Mouse (Mus musculus) CH12.LX (cell line): ENCODE data around the gene Galnt9. TPM values are rescaled to one million over a fixed set of nuclear protein-coding genes. Genes with fewer than 3 reads are reported as not detected.

Experiments
- DNase-seq: peaks from one replicate; pipeline ENCODE4 v3.0.0-alpha.2; 2013; ENCODE audit errors: extremely low read depth
- H3K27ac ChIP-seq: 2 replicates; pipeline ENCODE4 v1.5.1; 2012; ENCODE audit warnings: low read depth, mild to moderate bottlenecking, control low read depth, moderate library complexity; ENCODE audit not compliant: insufficient read depth
- H3K27me3 ChIP-seq: replicated peaks from 2 replicates; pipeline ENCODE3; 2012; ENCODE audit warnings: inconsistent platforms
- H3K36me3 ChIP-seq, 2 experiments: replicated peaks in 1 of 2; 2 replicates each; pipeline versions ENCODE3 to v1.6.1; 2012; ENCODE audit warnings: inconsistent platforms in 1 of 2, low read length in 1 of 2, mild to moderate bottlenecking in 1 of 2, mixed read lengths in 1 of 2, moderate library complexity in 1 of 2; ENCODE audit not compliant: control insufficient read depth in 1 of 2, insufficient read depth in 1 of 2
- H3K4me1 ChIP-seq, 2 experiments: 2 replicates each; pipeline ENCODE4 v1.6.1; 2012; ENCODE audit warnings: inconsistent platforms in 1 of 2, moderate library complexity in 1 of 2; ENCODE audit not compliant: insufficient read depth in 2 of 2, control insufficient read depth in 1 of 2
- H3K4me2 ChIP-seq: 2 replicates; pipeline ENCODE4 v1.6.1; 2012; ENCODE audit warnings: low read depth, mild to moderate bottlenecking, control low read depth; ENCODE audit not compliant: poor library complexity, insufficient read depth, severe bottlenecking
- H3K4me3 ChIP-seq, 3 experiments: fragments of 150-350 bp in 1 of 3; sonication (generic) in 1 of 3; replicated peaks in 1 of 3; 2 replicates each; pipeline versions ENCODE3 to v1.5.1; 2011 to 2012; ENCODE audit warnings: low read depth in 2 of 3, low read length in 2 of 3, mild to moderate bottlenecking in 2 of 3, moderate library complexity in 2 of 3, control low read depth in 1 of 3, improper control_type of control experiment in 1 of 3, inconsistent platforms in 1 of 3, mixed read lengths in 1 of 3; ENCODE audit not compliant: poor library complexity in 1 of 3
- H3K79me2 ChIP-seq: replicated peaks from 2 replicates; pipeline ENCODE4 v1.6.1; 2012; ENCODE audit warnings: mild to moderate bottlenecking, moderate library complexity; ENCODE audit not compliant: control insufficient read depth, poor library complexity, insufficient read depth, severe bottlenecking; ENCODE audit errors: extremely low read depth
- H3K9ac ChIP-seq: 2 replicates; pipeline ENCODE4 v1.6.1; 2012; ENCODE audit warnings: low read depth, mild to moderate bottlenecking, control low read depth, moderate library complexity; ENCODE audit not compliant: insufficient read depth
- H3K9me3 ChIP-seq: replicated peaks from 2 replicates; pipeline ENCODE3; 2012; ENCODE audit warnings: low read length, inconsistent platforms, mixed read lengths
- BHLHE40 ChIP-seq: IDR thresholded peaks from 2 replicates; pipeline ENCODE4 v1.6.1; 2011; ENCODE audit warnings: mild to moderate bottlenecking, low read depth, low read length, improper control_type of control experiment
- CHD2 ChIP-seq: IDR thresholded peaks from 2 replicates; pipeline ENCODE4 v1.6.1; 2011; ENCODE audit warnings: low read length, improper control_type of control experiment
- E2F4 ChIP-seq: IDR thresholded peaks from 2 replicates; pipeline ENCODE4 v1.6.1; 2011; ENCODE audit warnings: low read depth, low read length, improper control_type of control experiment; ENCODE audit not compliant: insufficient replicate concordance
- JUN ChIP-seq: IDR thresholded peaks from 2 replicates; pipeline ENCODE4 v1.6.1; 2011; ENCODE audit warnings: low read depth, mild to moderate bottlenecking, low read length, improper control_type of control experiment, moderate library complexity; ENCODE audit not compliant: insufficient read depth
- JUND ChIP-seq: conservative IDR thresholded peaks from 2 replicates; pipeline ENCODE4 v1.6.1; 2011; ENCODE audit warnings: low read depth, low read length, improper control_type of control experiment
- MAX ChIP-seq: IDR thresholded peaks from 2 replicates; pipeline ENCODE4 v1.6.1; 2011; ENCODE audit warnings: low read length, improper control_type of control experiment
- MEF2A ChIP-seq: IDR thresholded peaks from 2 replicates; pipeline ENCODE4 v1.6.1; 2014; ENCODE audit warnings: low read depth, mild to moderate bottlenecking, inconsistent platforms, low read length, improper control_type of control experiment, borderline replicate concordance
- NELFE ChIP-seq: IDR thresholded peaks from 2 replicates; pipeline ENCODE4 v1.6.1; 2011; ENCODE audit warnings: low read depth, low read length, improper control_type of control experiment
- POLR2A ChIP-seq: IDR thresholded peaks from 2 replicates; pipeline ENCODE4 v1.6.1; 2011; ENCODE audit warnings: low read depth, mild to moderate bottlenecking, improper control_type of control experiment, low read length
- USF2 ChIP-seq: conservative IDR thresholded peaks from 2 replicates; pipeline ENCODE4 v1.6.1; 2011; ENCODE audit warnings: low read depth, low read length, improper control_type of control experiment
- dilution Hi-C: fragments of 300-500 bp; cut with MboI; formaldehyde crosslinking; loops from 2 replicates; pipeline ENCODE4 v1.14.3; 2020; ENCODE audit warnings: low sequenced_read_pairs; ENCODE audit not compliant: extremely low pct_unique_long_range_greater_than_20kb, extremely low pct_ligation_motif_present
- in situ Hi-C: fragments of 300-500 bp; cut with MboI; formaldehyde crosslinking; loops from 3 replicates; pipeline ENCODE4 v1.14.3; 2019; ENCODE audit warnings: low sequenced_read_pairs, low pct_ligation_motif_present, low pct_unique_long_range_greater_than_20kb, mixed read lengths
- polyA plus RNA-seq: library from polyadenylated mRNA; unstranded; fragments of >175 nt; gene quantifications from 2 replicates; pipeline ENCODE4 v1.2.1, GENCODE M21; 2012; ENCODE audit warnings: low read depth; ENCODE audit not compliant: insufficient read length
- total RNA-seq, 2 experiments: library from RNA; depleted of rRNA; stranded (reverse); fragments of 300-350 nt in 1 of 2; fragments of >200 nt in 1 of 2; gene quantifications; 2 replicates each; pipeline ENCODE4 v1.2.3; 2012 to 2014

Gene Galnt9
- total and polyA plus RNA-seq, 3 experiments = not detected

DNA sequence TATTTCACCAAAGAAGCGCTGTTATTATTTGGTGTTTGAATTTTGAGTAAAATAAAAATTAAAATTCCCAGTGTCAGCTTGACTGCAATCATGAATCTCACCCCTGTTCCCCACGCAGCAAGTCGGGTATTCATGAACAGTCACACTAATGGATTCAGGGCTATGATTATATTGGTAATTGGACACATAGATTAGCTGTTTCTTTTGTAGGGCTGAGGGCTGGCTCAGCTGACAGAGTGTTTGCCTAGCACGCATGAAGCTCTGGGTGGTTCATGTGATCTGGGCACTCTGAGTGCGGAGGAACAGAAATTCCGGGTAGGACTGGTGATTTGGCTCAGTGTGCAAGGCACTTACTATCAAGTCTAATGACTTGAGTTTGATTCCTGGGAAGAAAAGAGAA, 33.8 kb upstream of the Galnt9 start:
- Histone ChIP-seq H3K27ac (no peak overlapping the region), H3K9ac (no peak overlapping the region), H3K36me3 (no peaks in the 10 kb centered on the region), H3K4me1 (peaks cover 4 to 34% of the 10 kb centered on the region in 2 experiments), H3K4me3 (no peak overlapping the region), H3K79me2 (no peaks in the 10 kb centered on the region), H3K4me2 (no peak overlapping the region), H3K9me3 (no peaks in the 10 kb centered on the region), H3K27me3 (no peaks in the 10 kb centered on the region)
- dilution Hi-C loops = no loop called here
- in situ Hi-C loops = no loop called here
- DNase-seq = no peak
- TF ChIP-seq MAX (no peak), USF2 (no peak), BHLHE40 (no peak), NELFE (no peak), MEF2A (no peak), E2F4 (no peak), JUN (no peak)

DNA sequence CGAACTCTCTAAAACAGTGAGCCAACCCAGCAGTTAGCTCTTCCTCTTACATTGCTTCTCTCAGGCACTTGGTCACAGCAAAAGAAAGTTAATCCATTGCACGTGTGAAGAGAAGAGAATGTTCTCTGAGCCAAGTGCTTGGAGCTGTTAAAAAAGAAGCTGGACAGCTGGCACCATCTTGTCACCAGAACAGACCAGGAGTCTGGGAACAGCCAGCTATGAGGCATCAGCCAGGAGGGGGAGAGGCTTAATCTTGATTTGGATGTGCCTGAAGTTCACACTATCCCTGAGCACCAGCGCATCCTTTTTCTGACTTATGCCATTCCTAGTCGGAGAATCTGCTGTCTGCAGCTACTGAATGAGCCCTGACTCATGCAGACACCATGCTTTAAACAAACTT, 30.4 kb upstream of the Galnt9 start:
- peaks cover 4 to 43% of the 10 kb centered on the region in 2 experiments for H3K4me1 ChIP-seq
- H3K27ac ChIP-seq = no peak overlapping the region
- dilution Hi-C loops = no loop called here
- H3K27me3 ChIP-seq = no peaks in the 10 kb centered on the region
- DNase-seq = no peak
- no peak overlapping the region for H3K9ac ChIP-seq
- no peak overlapping the region for H3K4me2 ChIP-seq
- no peaks in the 10 kb centered on the region for H3K9me3 ChIP-seq
- no peak overlapping the region for H3K4me3 ChIP-seq
- H3K36me3 ChIP-seq = no peaks in the 10 kb centered on the region
- no peaks in the 10 kb centered on the region for H3K79me2 ChIP-seq
- in situ Hi-C loops = no loop called here
- no peak for TF ChIP-seq JUN
- TF ChIP-seq POLR2A = no peak
- TF ChIP-seq CHD2 = no peak

DNA sequence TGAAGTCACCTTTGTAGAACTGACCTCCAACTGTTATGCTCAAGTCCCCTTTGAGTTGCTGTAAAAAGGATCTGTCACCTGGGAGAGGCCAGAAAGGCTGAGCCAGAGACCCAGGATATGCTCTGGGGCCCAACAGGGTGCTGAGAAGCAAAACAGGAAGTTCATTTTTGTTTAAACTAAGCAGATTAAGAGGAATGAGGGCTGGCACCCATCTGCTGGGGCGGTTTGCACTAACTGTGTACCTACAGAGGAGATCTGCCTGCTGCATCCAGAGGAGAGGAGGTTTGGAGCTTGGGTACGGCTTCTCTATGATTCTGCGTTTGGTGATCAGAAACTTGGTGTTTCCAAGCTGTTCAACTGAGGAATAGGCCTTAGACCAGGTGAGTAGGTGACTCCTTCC, 29.5 kb upstream of the Galnt9 start:
- Histone ChIP-seq H3K9me3 (no peaks in the 10 kb centered on the region), H3K27me3 (no peaks in the 10 kb centered on the region), H3K4me1 (peaks cover 4 to 43% of the 10 kb centered on the region in 2 experiments), H3K27ac (no peak overlapping the region), H3K4me2 (no peak overlapping the region), H3K4me3 (peak overlapping the region in 1 of 3 experiments; percentile 36), H3K9ac (no peak overlapping the region), H3K36me3 (no peaks in the 10 kb centered on the region), H3K79me2 (no peaks in the 10 kb centered on the region)
- dilution Hi-C loops = no loop called here
- peak; percentile 14 for DNase-seq
- no peak for TF ChIP-seq JUND
- in situ Hi-C loops = loop anchor here (5.0 kb wide), 1 partner anchor 43 kb away; no protein-coding TSS in a partner anchor
